Mouse (Mus musculus): Measurements from ENCODE around the gene Hs3st3a1.

DNA sequence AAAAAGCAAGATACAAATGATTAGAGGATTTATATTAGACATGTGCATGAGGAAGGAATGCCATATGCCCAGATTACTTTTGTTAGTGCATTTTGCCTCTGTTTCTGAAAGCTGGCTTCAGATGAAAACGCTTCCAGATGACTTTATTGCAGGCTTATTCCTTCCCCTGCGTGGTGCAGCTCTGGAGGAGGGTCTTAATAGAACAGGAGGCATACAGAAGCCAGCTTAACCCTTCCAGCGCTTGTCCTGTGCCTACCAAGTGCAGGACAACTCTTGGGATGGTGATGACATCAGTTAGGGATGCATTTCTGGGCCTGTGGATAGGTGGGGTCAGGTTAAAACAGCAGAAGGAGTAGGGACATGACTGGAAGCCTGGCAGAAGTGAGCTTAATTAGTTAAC lies 7.6 kb downstream of the Hs3st3a1 start:
- TF ChIP-seq POLR2A (IDR thresholded peaks at IDR 0.05; ENCODE audit: extremely low read depth, insufficient read depth, low read length) (no peak), CTCF (IDR thresholded peaks at IDR 0.05; ENCODE audit: extremely low read depth, insufficient read depth, low read length) (no peak)
